Mouse (Mus musculus) embryo, embryonic 10.5 days (tissue): ENCODE data around the gene Med13.

Experiments
- DNase-seq: peaks from one replicate; pipeline ENCODE4 v3.0.0-alpha.2; 2015; ENCODE audit warnings: low spot score

The Med13 gene

GRCm38 (mm10) chr11:86356854-86357788 is at the start of gene Med13:
Med13 (minus strand) TSS chr11:86357602.
- DNase-seq: peak; percentile 66

GRCm38 (mm10) chr11:86404590-86404989 is 47.2 kb upstream of the Med13 start:
- DNase-seq: no peak

GRCm38 (mm10) chr11:86403845-86404244 is 46.4 kb upstream of the Med13 start:
- DNase-seq: no peak

GRCm38 (mm10) chr11:86399241-86400107 is 42.1 kb upstream of the Med13 start:
- no peak for DNase-seq

- no peak for DNase-seq
Observed at GRCm38 (mm10) chr11:86396950-86397594, 39.7 kb upstream of the Med13 start.

- DNase-seq: no peak
Observed at GRCm38 (mm10) chr11:86396518-86396917, 39.1 kb upstream of the Med13 start.

GRCm38 (mm10) chr11:86395513-86396125 is 38.2 kb upstream of the Med13 start:
- peak; percentile 84 for DNase-seq

- DNase-seq: no peak
Observed at GRCm38 (mm10) chr11:86395100-86395499, 37.7 kb upstream of the Med13 start.

- DNase-seq: no peak
Observed at GRCm38 (mm10) chr11:86391687-86392086, 34.3 kb upstream of the Med13 start.

- DNase-seq: no peak
Observed at GRCm38 (mm10) chr11:86390308-86390707, 32.9 kb upstream of the Med13 start.

- DNase-seq: no peak
Observed at GRCm38 (mm10) chr11:86389506-86389905, 32.1 kb upstream of the Med13 start.

GRCm38 (mm10) chr11:86388821-86389480 is 31.5 kb upstream of the Med13 start:
- no peak for DNase-seq

GRCm38 (mm10) chr11:86387121-86387893 is 29.9 kb upstream of the Med13 start:
- DNase-seq: peak; percentile 23

GRCm38 (mm10) chr11:86386576-86386975 is 29.2 kb upstream of the Med13 start:
- DNase-seq: no peak

- DNase-seq: no peak
Observed at GRCm38 (mm10) chr11:86385710-86386282, 28.4 kb upstream of the Med13 start.

GRCm38 (mm10) chr11:86384141-86384540 is 26.7 kb upstream of the Med13 start:
- no peak for DNase-seq

- DNase-seq: no peak
Observed at GRCm38 (mm10) chr11:86382520-86383157, 25.2 kb upstream of the Med13 start.

- no peak for DNase-seq
Observed at GRCm38 (mm10) chr11:86381478-86382091, 24.2 kb upstream of the Med13 start.
